Mouse (Mus musculus) left cerebral cortex, postnatal 36 days (tissue): Measurements from ENCODE around the gene Cox17. TPM values are rescaled to one million over a fixed set of nuclear protein-coding genes. Genes with fewer than 3 reads are reported as not detected.

Experiments used
- DNase-seq, 2 experiments: peaks; one replicate each; pipeline ENCODE4 v3.0.0; 2021 to 2022; ENCODE audit warnings: low spot score in 2 of 2, mixed read lengths in 1 of 2
- intact Hi-C: fragments of 180-260 bp; cut with DNase I; formaldehyde crosslinking; loops from one replicate; pipeline ENCODE4 v1.15.1; 2025
- total RNA-seq, 2 experiments: library from RNA; stranded (reverse); gene quantifications; 2 replicates each; pipeline ENCODE4 v1.2.3; 2021

The Cox17 gene
- total RNA-seq, 2 experiments from 2014 or later = 124 TPM

GRCm38 (mm10) chr16:38369000-38369399, 22.2 kb downstream of the Cox17 start:
- DNase-seq = no peak
- intact Hi-C loops = no loop called here

- no peak for DNase-seq
- intact Hi-C loops = no loop called here
Measured at GRCm38 (mm10) chr16:38369431-38369830, 22.6 kb downstream of the Cox17 start.

GRCm38 (mm10) chr16:38369992-38370484, 23.2 kb downstream of the Cox17 start:
- DNase-seq = no peak
- intact Hi-C loops = no loop called here

- intact Hi-C loops = no loop called here
Measured at GRCm38 (mm10) chr16:38370633-38371374, 24.0 kb downstream of the Cox17 start.

GRCm38 (mm10) chr16:38371705-38372296, 25.0 kb downstream of the Cox17 start:
- DNase-seq = no peak
- intact Hi-C loops = no loop called here

More at GRCm38 (mm10) chr16:38370633-38371374, 24.0 kb downstream of the Cox17 start:
- DNase-seq = no peak

- DNase-seq = no peak
- intact Hi-C loops = no loop called here
Measured at GRCm38 (mm10) chr16:38372876-38373275, 26.1 kb downstream of the Cox17 start.

GRCm38 (mm10) chr16:38373439-38373838, 26.6 kb downstream of the Cox17 start:
- DNase-seq = no peak
- intact Hi-C loops = no loop called here

- intact Hi-C loops = no loop called here
Measured at GRCm38 (mm10) chr16:38373941-38374340, 27.1 kb downstream of the Cox17 start.

GRCm38 (mm10) chr16:38374379-38375140, 27.8 kb downstream of the Cox17 start:
- intact Hi-C loops = loop anchor here (5.0 kb wide), 2 partner anchors 78 to 108 kb away; partner anchors contain the start of gene Adprh
- no peak for DNase-seq

More at GRCm38 (mm10) chr16:38373941-38374340, 27.1 kb downstream of the Cox17 start:
- DNase-seq = no peak

- intact Hi-C loops = loop anchor here (5.0 kb wide), 2 partner anchors 77 to 107 kb away; partner anchors contain the start of gene Adprh
- no peak for DNase-seq
Measured at GRCm38 (mm10) chr16:38375182-38375581, 28.4 kb downstream of the Cox17 start.

- DNase-seq = peak; percentile 56 to 58
Measured at GRCm38 (mm10) chr16:38376163-38376840, 29.5 kb downstream of the Cox17 start.

GRCm38 (mm10) chr16:38376841-38377249, 30.1 kb downstream of the Cox17 start:
- intact Hi-C loops = loop anchor here (5.0 kb wide), 2 partner anchors 75 to 105 kb away; partner anchors contain the start of gene Adprh
- DNase-seq = no peak

More at GRCm38 (mm10) chr16:38376163-38376840, 29.5 kb downstream of the Cox17 start:
- intact Hi-C loops = loop anchor here (5.0 kb wide), 2 partner anchors 76 to 106 kb away; partner anchors contain the start of gene Adprh

- intact Hi-C loops = loop anchor here (5.0 kb wide), 2 partner anchors 75 to 105 kb away; partner anchors contain the start of gene Adprh
- DNase-seq = no peak
Measured at GRCm38 (mm10) chr16:38377546-38377945, 30.8 kb downstream of the Cox17 start.

GRCm38 (mm10) chr16:38378591-38378990, 31.8 kb downstream of the Cox17 start:
- no peak for DNase-seq
- intact Hi-C loops = loop anchor here (5.0 kb wide), 2 partner anchors 74 to 104 kb away; partner anchors contain the start of gene Adprh

GRCm38 (mm10) chr16:38379088-38379487, 32.3 kb downstream of the Cox17 start:
- intact Hi-C loops = loop anchor here (5.0 kb wide), 2 partner anchors 73 to 103 kb away; partner anchors contain the start of gene Adprh
- no peak for DNase-seq

- intact Hi-C loops = loop anchor here (5.0 kb wide), 2 partner anchors 73 to 103 kb away; partner anchors contain the start of gene Adprh
Measured at GRCm38 (mm10) chr16:38379493-38379892, 32.7 kb downstream of the Cox17 start.

GRCm38 (mm10) chr16:38379926-38380325, 33.1 kb downstream of the Cox17 start:
- intact Hi-C loops = loop anchor here (5.0 kb wide), 2 partner anchors 72 to 102 kb away; partner anchors contain the start of gene Adprh
- no peak for DNase-seq

More at GRCm38 (mm10) chr16:38379493-38379892, 32.7 kb downstream of the Cox17 start:
- DNase-seq = no peak

- intact Hi-C loops = no loop called here
- no peak for DNase-seq
Measured at GRCm38 (mm10) chr16:38383683-38384082, 36.9 kb downstream of the Cox17 start.

- intact Hi-C loops = no loop called here
- no peak for DNase-seq
Measured at GRCm38 (mm10) chr16:38385184-38385634, 38.4 kb downstream of the Cox17 start.
